Mouse (Mus musculus) hindbrain, embryonic 15.5 days (tissue): ENCODE measurements around the gene Erich4. TPM values are rescaled to one million over a fixed set of nuclear protein-coding genes. Genes with fewer than 3 reads are reported as not detected.
A peak's percentile ranks its signal among the peaks of the same experiment; 100 is the strongest.

Experiments
- ATAC-seq: fragments of 200-750 bp; cut with Nextera tagmentation; 2 replicates; pipeline ENCODE4 v1.8.0; 2017; ENCODE audit warnings: low read depth, moderate number of reproducible peaks, moderate TSS enrichment; ENCODE audit not compliant: low FRiP score
- H3K27ac ChIP-seq: fragments of 300-500 bp; sonication (generic); replicated peaks from 2 replicates; pipeline ENCODE4 v1.5.1; 2015; ENCODE audit warnings: mild to moderate bottlenecking, inconsistent platforms
- H3K27me3 ChIP-seq: fragments of 300-500 bp; sonication (generic); 2 replicates; pipeline ENCODE4 v1.6.1; 2015; ENCODE audit warnings: control low read depth, inconsistent platforms
- H3K36me3 ChIP-seq: fragments of 300-500 bp; sonication (generic); 2 replicates; pipeline ENCODE4 v1.6.1; 2015; ENCODE audit warnings: control low read depth, inconsistent platforms
- H3K4me1 ChIP-seq: fragments of 300-500 bp; sonication (generic); replicated peaks from 2 replicates; pipeline ENCODE4 v1.6.1; 2015; ENCODE audit warnings: control low read depth, inconsistent platforms
- H3K4me2 ChIP-seq: fragments of 300-500 bp; sonication (generic); 2 replicates; pipeline ENCODE4 v1.6.1; 2015; ENCODE audit warnings: moderate library complexity, mild to moderate bottlenecking, inconsistent platforms
- H3K4me3 ChIP-seq: fragments of 300-500 bp; sonication (generic); 2 replicates; pipeline ENCODE4 v1.5.1; 2015; ENCODE audit warnings: mild to moderate bottlenecking, inconsistent platforms
- H3K9ac ChIP-seq: fragments of 300-500 bp; sonication (generic); 2 replicates; pipeline ENCODE4 v1.6.1; 2015; ENCODE audit warnings: inconsistent platforms
- H3K9me3 ChIP-seq: fragments of 300-500 bp; sonication (generic); 2 replicates; pipeline ENCODE4 v1.6.1; 2016; ENCODE audit warnings: control low read depth, inconsistent platforms
- WGBS: fragments of 180-500 bp; shearing (Covaris S2); methylation state at CpG from one replicate; pipeline ENCODE4 v1.1.7; 2015; 5-methylcytosine and 5-hydroxymethylcytosine counted together
- polyA plus RNA-seq: library from polyadenylated mRNA; unstranded; fragments of >200 nt; fragmentation: Nextera tagmentation; extraction: Ambion mirVana; gene quantifications from 2 replicates; pipeline ENCODE4 v1.2.1, GENCODE M21; 2015

The Erich4 gene
- polyA plus RNA-seq, 1 experiment from 2014 or later, result not detected

- H3K9me3 ChIP-seq, result no peaks in the 10 kb centered on the region
- peaks cover 24% of the 10 kb centered on the region for H3K36me3 ChIP-seq
- no peak overlapping the region for H3K4me3 ChIP-seq
- no peaks in the 10 kb centered on the region for H3K27me3 ChIP-seq
- 89% methylated on average over 5 of the region's 5 CpGs for WGBS
- H3K4me1 ChIP-seq, result no peaks in the 10 kb centered on the region
- H3K4me2 ChIP-seq, result no peak overlapping the region
- no peak overlapping the region for H3K9ac ChIP-seq
- no peak overlapping the region for H3K27ac ChIP-seq
- ATAC-seq, result no peak
These were observed 21.4 kb upstream of the Erich4 start for GRCm38 (mm10) chr7:25637099-25637498.

- H3K9me3 ChIP-seq, result no peaks in the 10 kb centered on the region
- no peak overlapping the region for H3K9ac ChIP-seq
- H3K36me3 ChIP-seq, result peaks cover 28% of the 10 kb centered on the region
- no peak for ATAC-seq
- no peak overlapping the region for H3K27ac ChIP-seq
- H3K4me2 ChIP-seq, result no peak overlapping the region
- 71% methylated on average over 3 of the region's 3 CpGs for WGBS
- H3K4me3 ChIP-seq, result no peak overlapping the region
- no peaks in the 10 kb centered on the region for H3K27me3 ChIP-seq
- H3K4me1 ChIP-seq, result no peaks in the 10 kb centered on the region
These were observed 20.7 kb upstream of the Erich4 start for GRCm38 (mm10) chr7:25636373-25636772.

GRCm38 (mm10) chr7:25632679-25633078 lies 17.0 kb upstream of the Erich4 start:
- ATAC-seq, result no peak
- H3K9ac ChIP-seq, result no peak overlapping the region
- H3K27ac ChIP-seq, result no peak overlapping the region
- no peaks in the 10 kb centered on the region for H3K9me3 ChIP-seq
- no peak overlapping the region for H3K4me2 ChIP-seq
- H3K4me3 ChIP-seq, result no peak overlapping the region
- H3K4me1 ChIP-seq, result no peaks in the 10 kb centered on the region; the same call in 1 of the 2 replicates
- H3K27me3 ChIP-seq, result peaks cover 12% of the 10 kb centered on the region
- H3K36me3 ChIP-seq, result peaks cover 36% of the 10 kb centered on the region
- 82% methylated on average over 5 of the region's 5 CpGs for WGBS

GRCm38 (mm10) chr7:25628323-25628620 lies 12.6 kb upstream of the Erich4 start:
- peaks cover 26% of the 10 kb centered on the region; the same call in 1 of the 2 replicates for H3K36me3 ChIP-seq
- H3K4me1 ChIP-seq, result no peaks in the 10 kb centered on the region; the same call in 1 of the 2 replicates
- H3K9ac ChIP-seq, result no peak overlapping the region
- H3K27ac ChIP-seq, result no peak overlapping the region
- peaks cover 12% of the 10 kb centered on the region for H3K27me3 ChIP-seq
- H3K9me3 ChIP-seq, result no peaks in the 10 kb centered on the region
- WGBS, result 67% methylated on average over 8 of the region's 8 CpGs
- ATAC-seq, result no peak
- H3K4me2 ChIP-seq, result no peak overlapping the region
- no peak overlapping the region for H3K4me3 ChIP-seq

- 0 out of 2 replicates have a peak, but pooled peaks have one; percentile 36 for ATAC-seq
- WGBS, result 21% methylated on average over 38 of the region's 38 CpGs
- peaks cover 12% of the 10 kb centered on the region for H3K27me3 ChIP-seq
- H3K27ac ChIP-seq, result no peak overlapping the region
- H3K4me3 ChIP-seq, result peak overlapping the region; percentile 11
- no peaks in the 10 kb centered on the region for H3K9me3 ChIP-seq
- H3K4me1 ChIP-seq, result no peaks in the 10 kb centered on the region; the same call in 1 of the 2 replicates
- 0 out of 2 replicates have a peak overlapping the region, but pooled peaks have one; percentile 2 for H3K9ac ChIP-seq
- peaks cover 21% of the 10 kb centered on the region; the same call in 1 of the 2 replicates for H3K36me3 ChIP-seq
- peak overlapping the region; percentile 47 for H3K4me2 ChIP-seq
These were observed 12.0 kb upstream of the Erich4 start for GRCm38 (mm10) chr7:25627431-25628322.

- no peak within 1 kb of the TSS for H3K27ac ChIP-seq
- no peak for ATAC-seq
- peaks cover 12% of the 10 kb centered on the region; the same call in 1 of the 2 replicates for H3K36me3 ChIP-seq
- peak within 1 kb of the TSS; percentile 11; the same call in 1 of the 2 replicates for H3K4me3 ChIP-seq
- H3K4me1 ChIP-seq, result no peaks in the 10 kb centered on the region; the same call in 1 of the 2 replicates
- peaks cover 12% of the 10 kb centered on the region for H3K27me3 ChIP-seq
- peak within 1 kb of the TSS; percentile 47 for H3K4me2 ChIP-seq
- H3K9ac ChIP-seq, result 0 out of 2 replicates have a peak within 1 kb of the TSS, but pooled peaks have one; percentile 2
- WGBS, result 23% methylated on average over 29 of the region's 29 CpGs
- no peaks in the 10 kb centered on the region for H3K9me3 ChIP-seq
These were observed 11.1 kb upstream of the Erich4 start, which contains the start of gene B3gnt8 for GRCm38 (mm10) chr7:25626509-25627430. Gene B3gnt8, plus strand, starts transcription at chr7:25626654.

GRCm38 (mm10) chr7:25625594-25626250 lies 10.0 kb upstream of the Erich4 start:
- no peak overlapping the region for H3K27ac ChIP-seq
- H3K36me3 ChIP-seq, result peaks cover 5% of the 10 kb centered on the region; the same call in 1 of the 2 replicates
- H3K9ac ChIP-seq, result no peak overlapping the region
- WGBS, result 76% methylated on average over 10 of the region's 10 CpGs
- no peaks in the 10 kb centered on the region for H3K9me3 ChIP-seq
- no peak for ATAC-seq
- no peak overlapping the region for H3K4me3 ChIP-seq
- H3K27me3 ChIP-seq, result peaks cover 12% of the 10 kb centered on the region
- no peaks in the 10 kb centered on the region; the same call in 1 of the 2 replicates for H3K4me1 ChIP-seq
- H3K4me2 ChIP-seq, result no peak overlapping the region

GRCm38 (mm10) chr7:25624851-25625250 lies 9.2 kb upstream of the Erich4 start:
- whole genome bisulfite sequencing, result 77% methylated on average over 5 of the region's 5 CpGs
- Histone ChIP-seq H3K4me2 (no peak overlapping the region), H3K4me3 (no peak overlapping the region), H3K27ac (no peak overlapping the region), H3K27me3 (peaks cover 12% of the 10 kb centered on the region), H3K9me3 (no peaks in the 10 kb centered on the region), H3K9ac (no peak overlapping the region), H3K36me3 (no peaks in the 10 kb centered on the region), H3K4me1 (peaks cover 4% of the 10 kb centered on the region)
- no peak for ATAC-seq

GRCm38 (mm10) chr7:25623857-25624370 lies 8.2 kb upstream of the Erich4 start:
- Histone ChIP-seq H3K4me3 (no peak overlapping the region), H3K9ac (no peak overlapping the region), H3K4me2 (no peak overlapping the region), H3K27ac (no peak overlapping the region), H3K27me3 (peaks cover 10% of the 10 kb centered on the region), H3K4me1 (peaks cover 8% of the 10 kb centered on the region), H3K36me3 (no peaks in the 10 kb centered on the region), H3K9me3 (no peaks in the 10 kb centered on the region)
- WGBS, result 90% methylated on average over 11 of the region's 11 CpGs
- no peak for ATAC-seq

- Histone ChIP-seq H3K27ac (no peak overlapping the region), H3K36me3 (no peaks in the 10 kb centered on the region), H3K4me1 (peaks cover 11% of the 10 kb centered on the region), H3K9ac (no peak overlapping the region), H3K27me3 (no peaks in the 10 kb centered on the region), H3K4me3 (no peak overlapping the region), H3K4me2 (no peak overlapping the region), H3K9me3 (no peaks in the 10 kb centered on the region)
- no peak for ATAC-seq
- WGBS, result 94% methylated on average over 11 of the region's 11 CpGs
These were observed 5.1 kb upstream of the Erich4 start for GRCm38 (mm10) chr7:25620751-25621150.

- no peak overlapping the region for H3K9ac ChIP-seq
- peak overlapping the region; percentile 81 for H3K4me3 ChIP-seq
- no peaks in the 10 kb centered on the region for H3K27me3 ChIP-seq
- H3K4me2 ChIP-seq, result peak overlapping the region; percentile 73
- H3K36me3 ChIP-seq, result no peaks in the 10 kb centered on the region
- H3K4me1 ChIP-seq, result peaks cover 11% of the 10 kb centered on the region
- ATAC-seq, result no peak
- 96% methylated on average over 5 of the region's 5 CpGs for WGBS
- H3K27ac ChIP-seq, result no peak overlapping the region
- no peaks in the 10 kb centered on the region for H3K9me3 ChIP-seq
These were observed 4.4 kb upstream of the Erich4 start for GRCm38 (mm10) chr7:25620101-25620500.
